Mouse (Mus musculus) lung, embryonic 14.5 days (tissue): Measurements from ENCODE around the gene Elmo1. TPM values are rescaled to one million over a fixed set of nuclear protein-coding genes. Genes with fewer than 3 reads are reported as not detected.

Source experiments
- ATAC-seq: fragments of 200-750 bp; cut with Nextera tagmentation; 2 replicates; pipeline ENCODE4 v1.8.0; 2017; ENCODE audit warnings: mild to moderate bottlenecking, moderate TSS enrichment, moderate library complexity; ENCODE audit not compliant: insufficient read depth
- DNase-seq: peaks from one replicate; pipeline ENCODE4 v3.0.0-alpha.2; 2015
- H3K27ac ChIP-seq: fragments of 300-500 bp; sonication (generic); 2 replicates; pipeline ENCODE4 v1.5.1; 2014; ENCODE audit warnings: low read depth, mild to moderate bottlenecking, moderate library complexity
- H3K27me3 ChIP-seq: fragments of 300-500 bp; sonication (generic); 2 replicates; pipeline ENCODE4 v1.6.1; 2014; ENCODE audit warnings: low read length, control low read depth; ENCODE audit not compliant: insufficient read depth
- H3K36me3 ChIP-seq: fragments of 300-500 bp; sonication (generic); 2 replicates; pipeline ENCODE4 v1.6.1; 2014; ENCODE audit warnings: control low read depth; ENCODE audit not compliant: insufficient read depth
- H3K4me1 ChIP-seq: fragments of 300-500 bp; sonication (generic); 2 replicates; pipeline ENCODE4 v1.6.1; 2014; ENCODE audit warnings: antibody characterized with exemption, control low read depth; ENCODE audit not compliant: insufficient read depth
- H3K4me2 ChIP-seq: fragments of 300-500 bp; sonication (generic); 2 replicates; pipeline ENCODE4 v1.6.1; 2014; ENCODE audit warnings: mild to moderate bottlenecking
- H3K4me3 ChIP-seq: fragments of 300-500 bp; sonication (generic); 2 replicates; pipeline ENCODE4 v1.5.1; 2014; ENCODE audit warnings: low read depth, low read length
- H3K9ac ChIP-seq: fragments of 300-500 bp; sonication (generic); 2 replicates; pipeline ENCODE4 v1.6.1; 2014
- H3K9me3 ChIP-seq: fragments of 300-500 bp; sonication (generic); 2 replicates; pipeline ENCODE4 v1.6.1; 2016; ENCODE audit warnings: low read depth, low read length, control low read depth
- CTCF ChIP-seq: IDR thresholded peaks from 2 replicates; pipeline ENCODE4 v1.5.1; 2016; ENCODE audit warnings: antibody characterized with exemption, low read depth
- WGBS: fragments of 180-500 bp; shearing (Covaris S2); extraction: QIAGEN DNeasy Blood & Tissue Kit; methylation state at CpG from one replicate; pipeline ENCODE4 v1.1.7; 2014; 5-methylcytosine and 5-hydroxymethylcytosine counted together
- polyA plus RNA-seq: library from polyadenylated mRNA; unstranded; fragments of >200 nt; fragmentation: Nextera tagmentation; extraction: Ambion mirVana; gene quantifications from 2 replicates; pipeline ENCODE4 v1.2.1, GENCODE M21; 2014

Elmo1 gene
- polyA plus RNA-seq, 1 experiment from 2014 or later, result 37.8 TPM

DNA sequence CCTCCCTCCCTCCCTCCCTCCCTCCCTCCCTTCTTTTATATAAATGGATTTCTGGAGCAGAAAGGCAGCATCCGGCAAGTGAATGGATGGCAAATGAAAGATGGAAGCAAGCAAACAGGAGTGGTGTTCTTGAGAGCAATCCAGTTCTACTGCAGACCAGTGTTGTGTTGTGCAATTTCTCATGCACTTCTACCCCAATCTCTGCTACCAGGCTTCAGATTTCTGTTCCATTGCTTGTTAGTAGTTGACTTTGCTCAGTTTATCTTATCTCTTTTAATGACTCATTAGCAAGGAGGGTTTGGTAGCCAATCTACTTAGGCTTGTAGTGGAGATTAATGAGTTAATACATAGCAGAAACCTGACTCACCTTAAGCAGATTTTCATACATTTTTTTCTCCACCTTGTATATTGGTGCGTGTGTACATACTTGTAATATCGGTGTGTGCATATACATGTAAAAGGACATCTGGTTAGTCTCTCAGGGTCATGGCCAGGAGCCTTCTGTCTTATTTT lies 209.7 kb downstream of the Elmo1 start:
- no peak for TF ChIP-seq CTCF
- no peak overlapping the region for H3K9ac ChIP-seq

GRCm38 (mm10) chr13:20300626-20301025 lies 210.2 kb downstream of the Elmo1 start:
- Histone ChIP-seq H3K4me1 (no peaks in the 10 kb centered on the region), H3K4me2 (no peak overlapping the region), H3K9me3 (no peaks in the 10 kb centered on the region), H3K4me3 (no peak overlapping the region), H3K36me3 (no peaks in the 10 kb centered on the region), H3K27ac (no peak overlapping the region), H3K9ac (no peak overlapping the region), H3K27me3 (no peaks in the 10 kb centered on the region)
- no peak for TF ChIP-seq CTCF
- DNase-seq (no peak), ATAC-seq (no peak)
- 69% methylated on average over 3 of the region's 3 CpGs for WGBS

More for the DNA sequence above, 209.7 kb downstream of the Elmo1 start:
- no peak overlapping the region for H3K4me2 ChIP-seq
- H3K9me3 ChIP-seq, result no peaks in the 10 kb centered on the region
- H3K4me1 ChIP-seq, result no peaks in the 10 kb centered on the region
- H3K27me3 ChIP-seq, result no peaks in the 10 kb centered on the region
- ATAC-seq (no peak), DNase-seq (no peak)
- no peaks in the 10 kb centered on the region for H3K36me3 ChIP-seq
- no peak overlapping the region for H3K27ac ChIP-seq
- no peak overlapping the region for H3K4me3 ChIP-seq
- WGBS, result 90% methylated on average over 3 of the region's 3 CpGs

DNA sequence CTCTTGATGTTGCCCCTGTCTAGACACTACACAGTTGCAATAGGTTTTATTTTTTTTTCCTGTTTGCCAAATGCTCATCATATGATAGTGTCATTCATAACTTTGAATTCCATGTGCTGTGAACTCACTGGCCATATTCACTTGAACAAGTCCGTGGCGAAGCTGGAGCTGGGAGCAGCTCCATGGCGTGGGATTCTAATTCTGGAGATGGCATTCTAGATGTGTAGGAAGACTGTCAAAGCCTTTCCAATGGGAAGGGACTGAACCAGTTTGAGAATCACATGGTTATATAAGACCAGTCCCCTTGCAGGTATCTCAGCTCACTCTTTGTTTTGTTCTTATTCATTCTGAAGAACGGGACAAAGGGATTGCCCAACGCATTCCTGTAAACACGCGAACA lies 211.4 kb downstream of the Elmo1 start:
- Histone ChIP-seq H3K9ac (no peak overlapping the region), H3K4me1 (no peaks in the 10 kb centered on the region), H3K4me2 (no peak overlapping the region), H3K36me3 (no peaks in the 10 kb centered on the region), H3K4me3 (no peak overlapping the region), H3K9me3 (no peaks in the 10 kb centered on the region), H3K27me3 (no peaks in the 10 kb centered on the region), H3K27ac (no peak overlapping the region)
- ATAC-seq (no peak), DNase-seq (no peak)
- 93% methylated on average over 7 of the region's 7 CpGs for WGBS
- TF ChIP-seq CTCF, result no peak

GRCm38 (mm10) chr13:20305621-20306020 lies 215.2 kb downstream of the Elmo1 start:
- Histone ChIP-seq H3K9ac (no peak overlapping the region), H3K36me3 (no peaks in the 10 kb centered on the region), H3K4me2 (no peak overlapping the region), H3K9me3 (no peaks in the 10 kb centered on the region), H3K4me1 (no peaks in the 10 kb centered on the region), H3K4me3 (no peak overlapping the region), H3K27ac (no peak overlapping the region), H3K27me3 (no peaks in the 10 kb centered on the region)
- ATAC-seq (no peak), DNase-seq (no peak)
- no peak for TF ChIP-seq CTCF
- 78% methylated on average over 4 of the region's 4 CpGs for WGBS

- ATAC-seq, result no peak
- Histone ChIP-seq H3K27ac (no peak overlapping the region), H3K27me3 (no peaks in the 10 kb centered on the region)
These were observed 216.1 kb downstream of the Elmo1 start for GRCm38 (mm10) chr13:20306180-20307177.

GRCm38 (mm10) chr13:20307381-20307780 lies 217.0 kb downstream of the Elmo1 start:
- Histone ChIP-seq H3K9me3 (no peaks in the 10 kb centered on the region), H3K27me3 (no peaks in the 10 kb centered on the region), H3K4me2 (no peak overlapping the region), H3K36me3 (no peaks in the 10 kb centered on the region), H3K27ac (no peak overlapping the region), H3K4me3 (no peak overlapping the region), H3K9ac (no peak overlapping the region), H3K4me1 (no peaks in the 10 kb centered on the region)
- TF ChIP-seq CTCF, result no peak
- DNase-seq (no peak), ATAC-seq (no peak)
- 83% methylated on average over 2 of the region's 2 CpGs for WGBS

More at GRCm38 (mm10) chr13:20306180-20307177, 216.1 kb downstream of the Elmo1 start:
- TF ChIP-seq CTCF, result no peak
- H3K4me2 ChIP-seq, result no peak overlapping the region
- DNase-seq, result no peak
- no peak overlapping the region for H3K9ac ChIP-seq
- WGBS, result 68% methylated on average over 5 of the region's 5 CpGs
- no peaks in the 10 kb centered on the region for H3K9me3 ChIP-seq
- no peak overlapping the region for H3K4me3 ChIP-seq
- no peaks in the 10 kb centered on the region for H3K36me3 ChIP-seq
- H3K4me1 ChIP-seq, result no peaks in the 10 kb centered on the region

GRCm38 (mm10) chr13:20311612-20312011 lies 221.2 kb downstream of the Elmo1 start:
- Histone ChIP-seq H3K4me3 (no peak overlapping the region), H3K36me3 (no peaks in the 10 kb centered on the region), H3K9me3 (no peaks in the 10 kb centered on the region), H3K27me3 (no peaks in the 10 kb centered on the region), H3K4me2 (no peak overlapping the region), H3K4me1 (no peaks in the 10 kb centered on the region), H3K27ac (no peak overlapping the region), H3K9ac (no peak overlapping the region)
- TF ChIP-seq CTCF, result peak; percentile 90
- DNase-seq (peak; percentile 93), ATAC-seq (peak; percentile 28; the same call in 1 of the 2 replicates)
- 14% methylated on average over 3 of the region's 3 CpGs for WGBS
